Mouse (Mus musculus) left cerebral cortex, postnatal 36 days (tissue): ENCODE data around the gene Mtmr3. TPM values are rescaled to one million over a fixed set of nuclear protein-coding genes. Genes with fewer than 3 reads are reported as not detected.

Experiments used
- DNase-seq, 2 experiments: peaks; one replicate each; pipeline ENCODE4 v3.0.0; 2021 to 2022; ENCODE audit warnings: low spot score in 2 of 2, mixed read lengths in 1 of 2
- intact Hi-C: fragments of 180-260 bp; cut with DNase I; formaldehyde crosslinking; loops from one replicate; pipeline ENCODE4 v1.15.1; 2025
- total RNA-seq, 2 experiments: library from RNA; stranded (reverse); gene quantifications; 2 replicates each; pipeline ENCODE4 v1.2.3; 2021

Mtmr3 gene
- 10 to 100 TPM; 69.0 to 73.5 TPM for total RNA-seq

GRCm38 (mm10) chr11:4594608-4595500, at the start of gene Mtmr3:
Mtmr3 (minus strand) TSS chr11:4594863.
- DNase-seq: peak; percentile 89 to 91
- intact Hi-C loops: loop anchor here (5.0 kb wide), 1 partner anchor 48 kb away; no protein-coding TSS in a partner anchor

- intact Hi-C loops: no loop called here
- DNase-seq: no peak
Observed at GRCm38 (mm10) chr11:4643722-4644121, 49.1 kb upstream of the Mtmr3 start.

- no peak for DNase-seq
- intact Hi-C loops: no loop called here
Observed at GRCm38 (mm10) chr11:4641185-4641584, 46.5 kb upstream of the Mtmr3 start.

GRCm38 (mm10) chr11:4638261-4638660, 43.6 kb upstream of the Mtmr3 start:
- no peak for DNase-seq
- intact Hi-C loops: no loop called here

GRCm38 (mm10) chr11:4637534-4638234, 43.0 kb upstream of the Mtmr3 start, which contains the start of gene Ascc2:
Ascc2 (plus strand) TSS chr11:4637747.
- peak; percentile 85 to 87 for DNase-seq
- intact Hi-C loops: no loop called here

- intact Hi-C loops: no loop called here
- no peak for DNase-seq
Observed at GRCm38 (mm10) chr11:4636782-4637342, 42.2 kb upstream of the Mtmr3 start.

- no peak for DNase-seq
- intact Hi-C loops: no loop called here
Observed at GRCm38 (mm10) chr11:4634395-4634794, 39.7 kb upstream of the Mtmr3 start.

- DNase-seq: no peak
- intact Hi-C loops: no loop called here
Observed at GRCm38 (mm10) chr11:4633420-4633819, 38.8 kb upstream of the Mtmr3 start.

GRCm38 (mm10) chr11:4629861-4630280, 35.2 kb upstream of the Mtmr3 start:
- DNase-seq: no peak
- intact Hi-C loops: no loop called here

GRCm38 (mm10) chr11:4627636-4628035, 33.0 kb upstream of the Mtmr3 start:
- intact Hi-C loops: no loop called here
- no peak for DNase-seq

GRCm38 (mm10) chr11:4625931-4626330, 31.3 kb upstream of the Mtmr3 start:
- intact Hi-C loops: no loop called here

GRCm38 (mm10) chr11:4622997-4623396, 28.3 kb upstream of the Mtmr3 start:
- DNase-seq: no peak
- intact Hi-C loops: no loop called here

More at GRCm38 (mm10) chr11:4625931-4626330, 31.3 kb upstream of the Mtmr3 start:
- no peak for DNase-seq

- DNase-seq: no peak
- intact Hi-C loops: no loop called here
Observed at GRCm38 (mm10) chr11:4622442-4622986, 27.9 kb upstream of the Mtmr3 start.

GRCm38 (mm10) chr11:4621866-4622265, 27.2 kb upstream of the Mtmr3 start:
- no peak for DNase-seq
- intact Hi-C loops: no loop called here

- intact Hi-C loops: no loop called here
- peak in 1 of 2 experiments; percentile 11 for DNase-seq
Observed at GRCm38 (mm10) chr11:4620501-4621108, 25.9 kb upstream of the Mtmr3 start.

- intact Hi-C loops: no loop called here
- DNase-seq: peak; percentile 46 to 55
Observed at GRCm38 (mm10) chr11:4620017-4620485, 25.4 kb upstream of the Mtmr3 start, which contains the start of gene Gm11032. Gm11032 (plus strand) TSS chr11:4620067.

GRCm38 (mm10) chr11:4611904-4612303, 17.2 kb upstream of the Mtmr3 start:
- DNase-seq: no peak
- intact Hi-C loops: no loop called here

- intact Hi-C loops: no loop called here
- DNase-seq: no peak
Observed at GRCm38 (mm10) chr11:4606541-4606940, 11.9 kb upstream of the Mtmr3 start.

- no peak for DNase-seq
Observed at GRCm38 (mm10) chr11:4605414-4605813, 10.8 kb upstream of the Mtmr3 start.

More at GRCm38 (mm10) chr11:4605414-4605813, 10.8 kb upstream of the Mtmr3 start:
- intact Hi-C loops: no loop called here
